Mouse (Mus musculus): Measurements from ENCODE around the gene Gprin1. TPM values are rescaled to one million over a fixed set of nuclear protein-coding genes. Genes with fewer than 3 reads are reported as not detected.
"Not testable (repeated sequence)": the region's sequence is repeated elsewhere in the genome, so short reads cannot be mapped to it uniquely, and the experiment has no call there.

Gprin1 gene
- polyA plus RNA-seq (2012; rRNA removed) = 77.7 and 109 TPM in 2 replicates

- TF ChIP-seq POLR2A (IDR thresholded peaks at IDR 0.05; ENCODE audit: borderline replicate concordance, extremely low read depth, insufficient read depth, insufficient read length, poor library complexity, severe bottlenecking) (peak; percentile 32; the same call in 1 of the 2 replicates), CTCF (IDR thresholded peaks at IDR 0.05; ENCODE audit: borderline replicate concordance, extremely low read depth, insufficient read depth, insufficient read length) (no peak)
- no peak for DNase-seq (ENCODE audit: low read depth)
These were observed at the start of gene Gprin1 for GRCm38 (mm10) chr13:54749864-54750411. TSS of gene Gprin1 (minus strand) at chr13:54749874.

GRCm38 (mm10) chr13:54798740-54799139 lies 49.1 kb upstream of the Gprin1 start:
- TF ChIP-seq POLR2A (IDR thresholded peaks at IDR 0.05; ENCODE audit: borderline replicate concordance, extremely low read depth, insufficient read depth, insufficient read length, poor library complexity, severe bottlenecking) = no peak
- DNase-seq (ENCODE audit: low read depth) = no peak

- no peak for DNase-seq (ENCODE audit: low read depth)
- TF ChIP-seq CTCF (IDR thresholded peaks at IDR 0.05; ENCODE audit: borderline replicate concordance, extremely low read depth, insufficient read depth, insufficient read length) (no peak), POLR2A (IDR thresholded peaks at IDR 0.05; ENCODE audit: borderline replicate concordance, extremely low read depth, insufficient read depth, insufficient read length, poor library complexity, severe bottlenecking) (no peak)
These were observed 48.4 kb upstream of the Gprin1 start for GRCm38 (mm10) chr13:54797861-54798643.

GRCm38 (mm10) chr13:54797356-54797755 lies 47.7 kb upstream of the Gprin1 start:
- TF ChIP-seq CTCF (IDR thresholded peaks at IDR 0.05; ENCODE audit: borderline replicate concordance, extremely low read depth, insufficient read depth, insufficient read length) (peak; percentile 88; the same call in 1 of the 2 replicates), POLR2A (IDR thresholded peaks at IDR 0.05; ENCODE audit: borderline replicate concordance, extremely low read depth, insufficient read depth, insufficient read length, poor library complexity, severe bottlenecking) (no peak)
- DNase-seq (ENCODE audit: low read depth) = peak; percentile 68

GRCm38 (mm10) chr13:54794843-54795242 lies 45.2 kb upstream of the Gprin1 start:
- TF ChIP-seq POLR2A (IDR thresholded peaks at IDR 0.05; ENCODE audit: borderline replicate concordance, extremely low read depth, insufficient read depth, insufficient read length, poor library complexity, severe bottlenecking) (no peak), CTCF (IDR thresholded peaks at IDR 0.05; ENCODE audit: borderline replicate concordance, extremely low read depth, insufficient read depth, insufficient read length) (peak; percentile 28; the same call in 1 of the 2 replicates)
- no peak for DNase-seq (ENCODE audit: low read depth)

- TF ChIP-seq CTCF (IDR thresholded peaks at IDR 0.05; ENCODE audit: borderline replicate concordance, extremely low read depth, insufficient read depth, insufficient read length) = no peak
- TF ChIP-seq POLR2A (IDR thresholded peaks at IDR 0.05; ENCODE audit: borderline replicate concordance, extremely low read depth, insufficient read depth, insufficient read length, poor library complexity, severe bottlenecking) = no peak
- no peak for DNase-seq (ENCODE audit: low read depth)
These were observed 44.4 kb upstream of the Gprin1 start for GRCm38 (mm10) chr13:54794002-54794577.

- no peak for DNase-seq (ENCODE audit: low read depth)
- TF ChIP-seq POLR2A (IDR thresholded peaks at IDR 0.05; ENCODE audit: borderline replicate concordance, extremely low read depth, insufficient read depth, insufficient read length, poor library complexity, severe bottlenecking) (no peak), CTCF (IDR thresholded peaks at IDR 0.05; ENCODE audit: borderline replicate concordance, extremely low read depth, insufficient read depth, insufficient read length) (peak; percentile 38; the same call in 1 of the 2 replicates)
These were observed 42.9 kb upstream of the Gprin1 start for GRCm38 (mm10) chr13:54792259-54793230.

GRCm38 (mm10) chr13:54789561-54790397 lies 40.1 kb upstream of the Gprin1 start:
- no peak for TF ChIP-seq CTCF (IDR thresholded peaks at IDR 0.05; ENCODE audit: borderline replicate concordance, extremely low read depth, insufficient read depth, insufficient read length)
- no peak for TF ChIP-seq POLR2A (IDR thresholded peaks at IDR 0.05; ENCODE audit: borderline replicate concordance, extremely low read depth, insufficient read depth, insufficient read length, poor library complexity, severe bottlenecking)
- DNase-seq (ENCODE audit: low read depth) = peak; percentile 42

- TF ChIP-seq CTCF (IDR thresholded peaks at IDR 0.05; ENCODE audit: borderline replicate concordance, extremely low read depth, insufficient read depth, insufficient read length) (no peak), POLR2A (IDR thresholded peaks at IDR 0.05; ENCODE audit: borderline replicate concordance, extremely low read depth, insufficient read depth, insufficient read length, poor library complexity, severe bottlenecking) (0 out of 2 replicates have a peak, but pooled peaks have one; percentile 25)
- peak; percentile 97 for DNase-seq (ENCODE audit: low read depth)
These were observed 39.3 kb upstream of the Gprin1 start, which contains the start of gene Tspan17 for GRCm38 (mm10) chr13:54788740-54789560. TSS of gene Tspan17 (plus strand) at chr13:54789377.

- DNase-seq (ENCODE audit: low read depth) = not testable (repeated sequence)
These were observed 37.9 kb upstream of the Gprin1 start for GRCm38 (mm10) chr13:54787591-54787990.

Data from brain, embryonic 14.5 days (tissue).